Mouse (Mus musculus): ENCODE results near the gene Tm4sf4. TPM values are rescaled to one million over a fixed set of nuclear protein-coding genes. Genes with fewer than 3 reads are reported as not detected.

The Tm4sf4 gene
- total RNA-seq, 1 experiment: not detected

- no peaks in the 10 kb centered on the region for H3K36me3 ChIP-seq (ENCODE audit: control insufficient read depth, insufficient read depth, low read length, poor library complexity, severe bottlenecking)
- DNase-seq (ENCODE audit: low read depth, low spot score): no peak
- TF ChIP-seq HCFC1 (IDR thresholded peaks at IDR 0.05; ENCODE audit: borderline replicate concordance, insufficient read depth, low read length) (no peak), MAFK (IDR thresholded peaks at IDR 0.05; ENCODE audit: insufficient read depth, low read depth, low read length) (no peak), CHD2 (IDR thresholded peaks at IDR 0.05; ENCODE audit: low read depth, low read length) (no peak), ZNF384 (IDR thresholded peaks at IDR 0.05; ENCODE audit: low read depth, low read length) (no peak), ZC3H11A (IDR thresholded peaks at IDR 0.05; ENCODE audit: borderline replicate concordance, low read depth, low read length) (no peak)
- no peaks in the 10 kb centered on the region for H3K4me1 ChIP-seq (ENCODE audit: control insufficient read depth in 2 of 2, insufficient read depth in 2 of 2, low read length in 2 of 2, poor library complexity in 1 of 2)
- H3K27ac ChIP-seq (ENCODE audit: insufficient read depth, low read depth, low read length, poor library complexity, severe bottlenecking): no peak overlapping the region
- H3K9me3 ChIP-seq (ENCODE audit: control insufficient read depth, insufficient read depth, low read depth, low read length): no peaks in the 10 kb centered on the region
- no peak overlapping the region for H3K4me3 ChIP-seq (ENCODE audit: insufficient read depth in 1 of 2, low read depth in 1 of 2, low read length in 2 of 2, poor library complexity in 1 of 2, severe bottlenecking in 1 of 2)
- no peak overlapping the region for H3K9ac ChIP-seq (ENCODE audit: insufficient read depth, low read depth, low read length, poor library complexity, severe bottlenecking)
- in situ Hi-C loops (cut with MboI; ENCODE audit: low sequenced_read_pairs in 2 of 2, unreplicated experiment in 2 of 2): no loop called here
Measured at GRCm38 (mm10) chr3:57447889-57448288, 22.8 kb downstream of the Tm4sf4 start.

GRCm38 (mm10) chr3:57448445-57448844 lies 23.3 kb downstream of the Tm4sf4 start:
- Histone ChIP-seq H3K4me1 (ENCODE audit: control insufficient read depth in 2 of 2, insufficient read depth in 2 of 2, low read length in 2 of 2, poor library complexity in 1 of 2) (no peaks in the 10 kb centered on the region), H3K36me3 (ENCODE audit: control insufficient read depth, insufficient read depth, low read length, poor library complexity, severe bottlenecking) (no peaks in the 10 kb centered on the region), H3K27ac (ENCODE audit: insufficient read depth, low read depth, low read length, poor library complexity, severe bottlenecking) (no peak overlapping the region), H3K9me3 (ENCODE audit: control insufficient read depth, insufficient read depth, low read depth, low read length) (no peaks in the 10 kb centered on the region), H3K4me3 (ENCODE audit: insufficient read depth in 1 of 2, low read depth in 1 of 2, low read length in 2 of 2, poor library complexity in 1 of 2, severe bottlenecking in 1 of 2) (no peak overlapping the region), H3K9ac (ENCODE audit: insufficient read depth, low read depth, low read length, poor library complexity, severe bottlenecking) (no peak overlapping the region)
- peak; percentile 47 for DNase-seq (ENCODE audit: low read depth, low spot score)
- TF ChIP-seq ZC3H11A (IDR thresholded peaks at IDR 0.05; ENCODE audit: borderline replicate concordance, low read depth, low read length) (peak; percentile 62; the same call in 1 of the 2 replicates), MAFK (IDR thresholded peaks at IDR 0.05; ENCODE audit: insufficient read depth, low read depth, low read length) (no peak), ZNF384 (IDR thresholded peaks at IDR 0.05; ENCODE audit: low read depth, low read length) (0 out of 2 replicates have a peak, but pooled peaks have one; percentile 5), CHD2 (IDR thresholded peaks at IDR 0.05; ENCODE audit: low read depth, low read length) (no peak), HCFC1 (IDR thresholded peaks at IDR 0.05; ENCODE audit: borderline replicate concordance, insufficient read depth, low read length) (no peak)
- in situ Hi-C loops (cut with MboI; ENCODE audit: low sequenced_read_pairs in 2 of 2, unreplicated experiment in 2 of 2): no loop called here

GRCm38 (mm10) chr3:57458652-57459051 lies 33.5 kb downstream of the Tm4sf4 start:
- Histone ChIP-seq H3K4me3 (ENCODE audit: insufficient read depth in 1 of 2, low read depth in 1 of 2, low read length in 2 of 2, poor library complexity in 1 of 2, severe bottlenecking in 1 of 2) (no peak overlapping the region), H3K9ac (ENCODE audit: insufficient read depth, low read depth, low read length, poor library complexity, severe bottlenecking) (no peak overlapping the region), H3K9me3 (ENCODE audit: control insufficient read depth, insufficient read depth, low read depth, low read length) (no peaks in the 10 kb centered on the region), H3K27ac (ENCODE audit: insufficient read depth, low read depth, low read length, poor library complexity, severe bottlenecking) (no peak overlapping the region), H3K36me3 (ENCODE audit: control insufficient read depth, insufficient read depth, low read length, poor library complexity, severe bottlenecking) (peaks cover 3% of the 10 kb centered on the region; the same call in 1 of the 2 replicates), H3K4me1 (ENCODE audit: control insufficient read depth in 2 of 2, insufficient read depth in 2 of 2, low read length in 2 of 2, poor library complexity in 1 of 2) (no peaks in the 10 kb centered on the region)
- TF ChIP-seq MAFK (IDR thresholded peaks at IDR 0.05; ENCODE audit: insufficient read depth, low read depth, low read length): no peak
- TF ChIP-seq HCFC1 (IDR thresholded peaks at IDR 0.05; ENCODE audit: borderline replicate concordance, insufficient read depth, low read length): no peak
- TF ChIP-seq ZNF384 (IDR thresholded peaks at IDR 0.05; ENCODE audit: low read depth, low read length): no peak
- no peak for TF ChIP-seq CHD2 (IDR thresholded peaks at IDR 0.05; ENCODE audit: low read depth, low read length)
- TF ChIP-seq ZC3H11A (IDR thresholded peaks at IDR 0.05; ENCODE audit: borderline replicate concordance, low read depth, low read length): no peak
- in situ Hi-C loops (cut with MboI; ENCODE audit: low sequenced_read_pairs in 2 of 2, unreplicated experiment in 2 of 2): no loop called here
- DNase-seq (ENCODE audit: low read depth, low spot score): no peak

- peaks cover 6% of the 10 kb centered on the region; the same call in 1 of the 2 replicates for H3K36me3 ChIP-seq (ENCODE audit: control insufficient read depth, insufficient read depth, low read length, poor library complexity, severe bottlenecking)
- H3K27ac ChIP-seq (ENCODE audit: insufficient read depth, low read depth, low read length, poor library complexity, severe bottlenecking): no peak overlapping the region
- no peak for DNase-seq (ENCODE audit: low read depth, low spot score)
- no peak for TF ChIP-seq ZC3H11A (IDR thresholded peaks at IDR 0.05; ENCODE audit: borderline replicate concordance, low read depth, low read length)
- no peak for TF ChIP-seq HCFC1 (IDR thresholded peaks at IDR 0.05; ENCODE audit: borderline replicate concordance, insufficient read depth, low read length)
- TF ChIP-seq CHD2 (IDR thresholded peaks at IDR 0.05; ENCODE audit: low read depth, low read length): no peak
- no peak for TF ChIP-seq ZNF384 (IDR thresholded peaks at IDR 0.05; ENCODE audit: low read depth, low read length)
- TF ChIP-seq MAFK (IDR thresholded peaks at IDR 0.05; ENCODE audit: insufficient read depth, low read depth, low read length): no peak
- no peaks in the 10 kb centered on the region for H3K4me1 ChIP-seq (ENCODE audit: control insufficient read depth in 2 of 2, insufficient read depth in 2 of 2, low read length in 2 of 2, poor library complexity in 1 of 2)
- H3K9me3 ChIP-seq (ENCODE audit: control insufficient read depth, insufficient read depth, low read depth, low read length): no peaks in the 10 kb centered on the region
- in situ Hi-C loops (cut with MboI; ENCODE audit: low sequenced_read_pairs in 2 of 2, unreplicated experiment in 2 of 2): loop anchor here in 1 of 2 experiments (10.0 kb wide), 1 partner anchor 161 kb away; no protein-coding TSS in a partner anchor
- no peak overlapping the region for H3K9ac ChIP-seq (ENCODE audit: insufficient read depth, low read depth, low read length, poor library complexity, severe bottlenecking)
- no peak overlapping the region for H3K4me3 ChIP-seq (ENCODE audit: insufficient read depth in 1 of 2, low read depth in 1 of 2, low read length in 2 of 2, poor library complexity in 1 of 2, severe bottlenecking in 1 of 2)
Measured at GRCm38 (mm10) chr3:57463302-57463701, 38.2 kb downstream of the Tm4sf4 start.
